Mouse (Mus musculus): ENCODE results near the gene Tvp23b. TPM values are rescaled to one million over a fixed set of nuclear protein-coding genes. Genes with fewer than 3 reads are reported as not detected.

Gene Tvp23b
- total RNA-seq, 1 experiment from 2014 or later, result 23.5 TPM

DNA sequence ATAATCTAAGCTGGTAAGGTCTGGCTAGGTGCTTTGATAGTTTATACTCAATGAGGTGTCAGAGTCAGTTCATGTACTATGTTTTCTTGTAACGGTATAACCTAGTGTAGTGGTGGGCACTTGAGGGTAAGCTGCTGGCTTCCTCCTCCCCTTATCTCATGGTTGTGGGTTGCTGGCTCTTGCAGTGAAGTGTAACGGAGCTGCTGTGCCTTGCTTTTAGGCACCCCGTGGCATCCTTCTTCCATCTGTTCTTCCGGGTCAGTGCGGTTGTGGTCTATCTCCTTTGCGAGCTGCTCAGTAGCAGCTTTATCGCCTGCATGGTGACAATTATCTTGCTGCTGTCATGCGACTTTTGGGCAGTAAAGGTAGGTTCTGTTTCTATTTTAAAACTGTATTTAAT lies 4.2 kb downstream of the Tvp23b start:
- ATAC-seq (replicated peaks; ENCODE audit: insufficient number of reproducible peaks, low FRiP score, low TSS enrichment, poor library complexity, severe bottlenecking), result no peak

DNA sequence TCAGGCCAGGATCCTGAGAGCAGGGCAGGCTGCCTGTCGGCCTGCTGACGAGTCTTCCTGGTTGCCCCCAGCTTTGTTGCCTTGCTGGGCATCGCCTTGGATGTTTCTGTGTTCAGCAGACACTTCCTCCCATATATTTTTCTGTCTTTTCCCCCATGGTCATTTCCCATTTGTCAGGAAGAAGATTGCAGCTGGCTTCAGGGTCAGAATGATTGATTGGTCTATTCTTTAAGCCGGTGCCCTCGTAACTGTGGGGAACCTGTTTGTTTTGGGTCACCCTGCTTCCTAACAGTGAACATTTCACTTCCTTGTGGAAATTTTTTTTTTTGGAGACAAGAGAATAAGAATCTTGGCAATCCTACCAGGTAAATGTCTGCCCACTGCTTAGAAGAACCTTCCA lies 6.1 kb downstream of the Tvp23b start:
- ATAC-seq (replicated peaks; ENCODE audit: insufficient number of reproducible peaks, low FRiP score, low TSS enrichment, poor library complexity, severe bottlenecking), result no peak

DNA sequence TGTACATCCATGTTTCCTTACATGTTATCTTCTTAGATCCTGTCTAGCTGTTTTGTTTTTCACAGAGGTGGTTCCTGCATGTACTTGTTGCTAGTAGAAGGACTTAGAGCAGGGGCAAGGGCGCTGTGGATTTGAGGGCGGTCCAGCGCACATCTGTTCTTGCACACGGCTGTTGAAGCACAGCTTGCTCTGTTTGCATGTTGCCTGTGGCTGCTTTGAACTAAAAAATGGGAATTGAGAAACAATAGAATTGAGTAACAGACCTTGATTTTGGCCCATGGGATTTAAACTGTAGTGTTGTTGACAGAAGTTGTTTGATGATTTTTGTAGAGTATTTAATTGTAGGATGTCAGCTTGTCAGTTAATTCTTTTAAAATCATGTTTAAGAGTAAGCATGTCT lies 11.5 kb downstream of the Tvp23b start:
- ATAC-seq (replicated peaks; ENCODE audit: insufficient number of reproducible peaks, low FRiP score, low TSS enrichment, poor library complexity, severe bottlenecking), result no peak

DNA sequence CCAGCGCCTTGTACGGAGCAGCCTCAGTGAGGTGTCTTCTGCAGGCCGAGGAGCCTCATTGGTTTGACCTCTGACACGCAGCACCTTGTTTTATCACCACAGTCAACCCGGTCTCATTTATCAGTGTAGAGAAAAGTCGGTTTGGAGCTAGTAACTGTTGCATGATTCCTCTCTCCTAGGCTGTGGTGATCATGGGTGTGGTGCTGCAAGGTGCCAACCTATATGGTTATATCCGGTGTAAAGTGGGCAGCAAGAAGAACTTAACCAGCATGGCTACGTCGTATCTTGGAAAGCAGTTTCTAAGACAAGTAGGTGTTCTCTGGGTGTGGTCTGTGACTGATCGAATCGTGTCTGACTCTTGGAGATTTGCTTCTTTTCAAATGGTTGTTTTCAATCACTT lies 12.5 kb downstream of the Tvp23b start:
- no peak for ATAC-seq (replicated peaks; ENCODE audit: insufficient number of reproducible peaks, low FRiP score, low TSS enrichment, poor library complexity, severe bottlenecking)

- peak; percentile 56; the same call in 1 of the 2 replicates for ATAC-seq (replicated peaks; ENCODE audit: insufficient number of reproducible peaks, low FRiP score, low TSS enrichment, poor library complexity, severe bottlenecking)
These were observed 22.6 kb downstream of the Tvp23b start for GRCm38 (mm10) chr11:62901699-62902323.

DNA sequence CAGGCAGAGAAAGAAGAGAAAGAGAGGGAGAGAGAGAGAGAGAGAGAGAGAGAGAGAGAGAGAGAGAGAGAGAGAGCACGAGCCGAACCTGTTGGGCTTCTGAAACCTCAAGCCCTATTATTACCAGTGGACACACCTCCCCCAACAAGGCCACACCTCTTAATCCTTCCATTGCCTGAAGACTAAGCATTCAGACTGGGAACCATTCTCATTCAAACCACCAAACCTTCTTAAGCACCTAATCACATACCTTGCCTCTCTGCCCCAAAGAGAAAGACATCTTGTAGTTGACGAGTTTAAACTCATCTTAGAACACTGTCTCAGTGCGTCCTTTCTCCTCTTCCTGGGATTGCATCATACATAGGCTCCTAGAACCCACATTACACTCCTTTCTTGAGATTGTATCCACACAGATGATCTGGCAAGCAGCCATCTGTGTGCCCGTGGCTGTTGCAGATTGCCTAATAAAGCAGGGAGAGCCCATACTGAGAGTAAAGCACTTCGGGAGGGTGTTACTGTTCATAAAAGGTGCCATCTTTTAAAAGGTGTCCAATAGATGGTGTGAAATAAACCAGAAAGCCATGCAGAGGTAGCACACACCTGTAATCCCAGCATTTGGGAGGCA lies 24.7 kb downstream of the Tvp23b start:
- no peak for ATAC-seq (replicated peaks; ENCODE audit: insufficient number of reproducible peaks, low FRiP score, low TSS enrichment, poor library complexity, severe bottlenecking)

DNA sequence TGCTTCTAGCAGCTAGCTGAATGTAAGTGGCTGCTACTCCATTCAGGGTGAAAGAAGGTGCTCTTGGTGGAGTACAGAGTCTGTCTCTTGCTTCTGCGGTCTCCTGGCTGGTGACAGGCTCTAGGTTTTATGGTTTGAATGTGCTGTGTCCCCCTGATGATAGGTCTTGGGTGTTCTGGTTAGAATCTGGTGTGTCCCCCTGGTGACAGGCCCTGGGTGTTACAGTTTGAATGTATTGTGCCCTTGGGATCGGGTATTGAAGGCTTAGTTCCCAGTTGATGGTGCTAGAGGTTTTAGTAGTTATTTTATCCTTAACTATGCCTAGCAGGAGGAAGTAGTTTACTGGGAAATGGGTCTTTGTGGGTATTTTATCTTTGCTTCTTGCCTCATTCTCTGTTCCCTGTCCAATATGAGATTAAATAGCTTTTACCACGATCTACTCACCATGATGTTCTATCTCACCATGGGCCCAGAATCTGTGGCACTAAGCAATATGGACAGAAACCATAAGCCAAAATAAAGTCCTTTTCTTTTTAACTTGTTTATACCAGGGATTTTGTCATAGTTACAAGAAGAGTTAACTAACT lies 30.6 kb downstream of the Tvp23b start:
- ATAC-seq (replicated peaks; ENCODE audit: insufficient number of reproducible peaks, low FRiP score, low TSS enrichment, poor library complexity, severe bottlenecking), result no peak

GRCm38 (mm10) chr11:62911362-62911761 lies 32.1 kb downstream of the Tvp23b start:
- no peak for ATAC-seq (replicated peaks; ENCODE audit: insufficient number of reproducible peaks, low FRiP score, low TSS enrichment, poor library complexity, severe bottlenecking)

DNA sequence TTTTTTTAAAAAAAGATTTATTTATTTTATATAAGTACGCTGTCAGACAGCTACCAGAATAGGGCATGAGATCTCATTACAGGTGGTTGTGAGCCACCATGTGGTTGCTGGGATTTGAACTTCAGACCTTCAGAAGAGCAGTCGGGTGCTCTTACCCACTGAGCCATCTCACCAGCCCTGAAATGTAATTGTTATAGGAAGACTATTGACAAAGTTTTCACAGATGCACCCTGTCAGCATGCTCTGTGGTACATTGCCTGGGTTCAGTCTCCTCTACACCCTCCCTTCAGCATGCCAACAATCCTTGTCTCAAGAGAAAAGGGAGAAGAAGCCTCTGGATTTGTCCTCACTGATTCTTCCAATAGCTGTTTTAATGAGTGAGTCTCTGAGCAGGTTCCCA lies 33.9 kb downstream of the Tvp23b start:
- no peak for ATAC-seq (replicated peaks; ENCODE audit: insufficient number of reproducible peaks, low FRiP score, low TSS enrichment, poor library complexity, severe bottlenecking)

- ATAC-seq (replicated peaks; ENCODE audit: insufficient number of reproducible peaks, low FRiP score, low TSS enrichment, poor library complexity, severe bottlenecking), result no peak
These were observed 35.3 kb downstream of the Tvp23b start for GRCm38 (mm10) chr11:62914532-62914931.

DNA sequence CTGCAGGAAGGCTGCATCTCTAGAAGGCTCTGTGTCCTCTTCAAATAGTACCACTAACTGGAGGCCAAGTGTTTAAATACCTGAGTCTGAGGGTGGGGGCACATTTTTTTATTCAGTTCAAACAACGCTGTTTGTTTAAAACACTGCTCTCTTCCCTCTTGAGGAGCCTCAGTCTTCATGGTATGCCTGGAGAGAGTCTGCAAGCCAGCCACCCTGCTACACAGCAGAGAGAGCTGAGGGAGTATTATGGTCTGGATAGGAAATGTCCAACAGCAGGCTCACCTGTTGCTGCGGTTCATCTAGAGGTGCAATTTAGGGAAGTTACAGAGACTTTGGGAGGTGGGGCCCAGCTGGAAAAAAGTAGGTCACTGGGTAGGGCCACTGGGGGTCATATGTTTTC lies 36.2 kb downstream of the Tvp23b start:
- ATAC-seq (replicated peaks; ENCODE audit: insufficient number of reproducible peaks, low FRiP score, low TSS enrichment, poor library complexity, severe bottlenecking), result no peak

DNA sequence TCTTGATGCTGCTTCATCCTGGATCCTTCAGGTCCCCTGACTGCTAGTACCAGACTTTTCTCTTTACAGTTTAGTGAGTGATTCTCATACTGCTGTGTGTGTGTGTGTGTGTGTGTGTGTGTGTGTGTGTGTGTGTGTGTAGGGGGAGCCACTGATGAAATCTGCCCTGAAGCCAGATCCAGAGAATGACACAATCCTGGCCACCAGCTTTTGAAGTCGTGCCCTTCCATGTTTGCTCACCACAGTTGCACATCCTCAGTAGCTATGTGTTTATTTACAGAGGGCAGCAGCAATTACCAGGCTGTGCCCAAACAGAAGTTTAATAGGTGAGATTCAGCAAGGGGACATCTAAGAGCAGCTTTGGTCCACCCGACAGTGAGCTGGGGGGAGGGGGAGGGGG lies 37.5 kb downstream of the Tvp23b start:
- no peak for ATAC-seq (replicated peaks; ENCODE audit: insufficient number of reproducible peaks, low FRiP score, low TSS enrichment, poor library complexity, severe bottlenecking)

DNA sequence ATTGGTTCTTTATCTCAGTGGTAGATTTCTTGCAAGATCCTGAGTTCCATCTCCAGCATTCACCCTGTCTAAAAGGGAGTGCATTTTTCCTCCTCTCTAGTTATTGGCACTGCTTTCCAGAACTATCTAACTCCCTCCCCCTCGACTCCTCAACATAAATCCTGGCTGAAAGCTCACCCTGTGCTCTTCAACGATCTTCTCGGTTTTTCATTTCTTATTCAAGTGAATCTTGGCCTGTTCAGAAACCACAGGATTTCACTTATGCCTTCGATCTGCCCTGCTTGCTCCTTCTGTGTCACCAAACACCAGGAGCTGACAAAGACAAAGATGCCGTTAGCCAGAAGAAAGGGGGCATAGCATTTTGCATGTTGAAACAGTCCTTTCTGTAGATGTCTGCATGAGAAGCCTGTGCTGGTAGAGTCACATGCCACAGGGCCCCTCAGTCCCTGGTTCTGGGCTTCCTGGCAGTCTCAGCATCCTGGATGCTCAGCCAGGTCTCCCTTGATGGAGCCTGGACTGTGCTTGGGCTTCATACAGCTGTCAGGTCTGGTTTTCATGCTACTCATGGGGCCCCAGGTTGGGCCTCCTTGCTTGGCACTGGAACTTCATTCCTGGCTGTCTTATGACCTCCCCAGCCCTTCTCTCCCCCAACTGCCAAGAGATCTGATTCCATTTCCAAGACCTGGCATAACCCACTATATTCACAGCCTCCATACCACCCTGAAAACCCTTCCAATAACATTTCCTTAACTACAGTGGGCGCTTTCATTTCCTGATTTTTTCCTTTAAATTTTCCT lies 40.9 kb downstream of the Tvp23b start:
- ATAC-seq (replicated peaks; ENCODE audit: insufficient number of reproducible peaks, low FRiP score, low TSS enrichment, poor library complexity, severe bottlenecking), result no peak

GRCm38 (mm10) chr11:62920743-62921050 lies 41.4 kb downstream of the Tvp23b start:
- ATAC-seq (replicated peaks; ENCODE audit: insufficient number of reproducible peaks, low FRiP score, low TSS enrichment, poor library complexity, severe bottlenecking), result no peak

GRCm38 (mm10) chr11:62921052-62921977 lies 42.1 kb downstream of the Tvp23b start:
- ATAC-seq (replicated peaks; ENCODE audit: insufficient number of reproducible peaks, low FRiP score, low TSS enrichment, poor library complexity, severe bottlenecking), result no peak; the same call in 1 of the 2 replicates

DNA sequence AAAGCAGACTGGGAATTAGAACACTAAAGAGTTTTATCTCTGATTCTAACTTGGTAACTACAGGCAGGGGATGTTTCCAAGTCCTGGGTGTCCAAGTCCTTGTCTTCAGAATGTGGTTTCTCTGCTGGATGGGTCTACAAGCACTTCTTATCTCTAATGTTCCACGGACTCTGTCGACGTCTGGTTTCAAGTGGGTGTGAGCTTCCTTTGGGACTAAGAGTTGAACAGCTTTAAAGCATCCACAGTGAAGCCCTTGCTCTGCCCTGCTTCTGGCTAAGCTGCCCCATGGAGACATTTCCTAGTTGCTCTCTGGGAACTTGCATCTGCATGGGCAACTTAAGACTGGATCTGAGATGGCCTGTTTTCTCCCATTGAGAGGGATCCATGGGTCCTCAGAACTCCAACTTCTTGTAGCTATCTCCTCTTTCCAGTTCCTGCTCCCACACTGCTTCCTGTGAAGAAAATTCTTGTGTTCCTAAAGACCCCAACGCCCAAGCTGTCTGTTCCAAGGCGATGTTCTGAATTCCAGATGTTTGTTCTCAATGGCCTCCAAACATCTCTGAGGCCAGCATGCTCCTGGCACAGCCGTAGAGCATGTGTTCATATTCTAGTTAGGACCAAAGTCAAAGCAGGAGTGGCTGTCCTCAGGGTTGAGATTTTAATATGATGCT lies 45.0 kb downstream of the Tvp23b start:
- ATAC-seq (replicated peaks; ENCODE audit: insufficient number of reproducible peaks, low FRiP score, low TSS enrichment, poor library complexity, severe bottlenecking), result no peak

- no peak for ATAC-seq (replicated peaks; ENCODE audit: insufficient number of reproducible peaks, low FRiP score, low TSS enrichment, poor library complexity, severe bottlenecking)
These were observed 50.5 kb downstream of the Tvp23b start for GRCm38 (mm10) chr11:62929799-62930198.

DNA sequence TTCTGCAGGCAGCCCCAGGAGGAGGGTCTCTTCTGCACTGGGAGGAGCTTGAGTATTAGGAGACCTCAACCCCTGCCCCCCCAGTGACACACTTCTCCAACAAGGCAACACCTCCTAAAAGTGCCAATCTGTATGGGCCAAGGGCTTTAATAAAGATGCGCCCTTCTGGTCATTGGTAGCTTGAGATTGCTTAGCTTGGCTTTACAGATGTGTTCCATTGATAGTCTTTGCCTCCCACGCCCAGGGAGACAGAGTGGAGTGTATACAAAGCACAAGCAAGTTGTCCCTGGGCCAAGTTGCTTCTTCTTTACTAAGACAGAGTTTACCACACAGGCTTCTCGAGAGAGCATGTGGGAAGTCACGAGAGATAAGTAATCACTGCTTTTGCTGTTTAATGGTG lies 51.3 kb downstream of the Tvp23b start:
- no peak for ATAC-seq (replicated peaks; ENCODE audit: insufficient number of reproducible peaks, low FRiP score, low TSS enrichment, poor library complexity, severe bottlenecking)
